Mouse (Mus musculus): ENCODE data around the gene Pigm. TPM values are rescaled to one million over a fixed set of nuclear protein-coding genes. Genes with fewer than 3 reads are reported as not detected.

Gene Pigm
- polyA plus RNA-seq, 1 experiment from 2014 or later: 6.6 TPM

GRCm38 (mm10) chr1:172349916-172350812 lies 26.2 kb upstream of the Pigm start:
- no peak for TF ChIP-seq CTCF (IDR thresholded peaks at IDR 0.05)
- no peak for DNase-seq (ENCODE audit: low read depth, low spot score)
- peak; percentile 65 for ATAC-seq
- ChIA-PET CTCF (no interaction called here), POLR2A (interaction anchor here (0.6 kb wide), 2 partner anchors 11 to 33 kb away, joined by 3 read pairs; no protein-coding TSS in a partner anchor)
- in situ Hi-C loops (cut with MboI; ENCODE audit: low pct_unique_long_range_greater_than_20kb): loop anchor here (25.0 kb wide), 2 partner anchors 313 to 513 kb away; partner anchors contain the start of genes Cd84 and Vangl2
- peaks cover 11% of the 10 kb centered on the region for H3K27me3 ChIP-seq

DNA sequence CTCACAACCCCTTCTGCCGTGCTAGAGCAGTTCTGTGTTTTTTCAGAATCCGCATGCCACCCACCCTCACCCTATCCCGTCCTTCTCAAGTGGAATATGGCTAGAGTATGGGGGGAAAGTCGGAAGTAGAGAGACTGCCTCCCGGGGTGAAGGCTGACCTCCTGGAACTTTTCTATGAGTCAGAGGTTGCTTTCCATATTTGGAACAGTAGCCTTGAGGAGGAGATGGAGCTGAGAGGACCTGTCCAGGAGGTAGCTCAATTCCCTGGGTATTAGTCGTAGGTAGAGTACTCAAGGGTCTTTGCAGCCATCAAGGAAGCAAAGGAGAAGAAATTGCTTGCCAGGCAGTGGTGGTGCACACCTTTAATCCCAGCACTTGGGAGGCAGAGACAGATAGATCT lies 24.3 kb upstream of the Pigm start:
- TF ChIP-seq CTCF (IDR thresholded peaks at IDR 0.05): no peak
- POLR2A ChIA-PET: no interaction called here
- H3K27me3 ChIP-seq: peaks cover 7% of the 10 kb centered on the region
- DNase-seq (ENCODE audit: low read depth, low spot score) (no peak), ATAC-seq (no peak)
- in situ Hi-C loops (cut with MboI; ENCODE audit: low pct_unique_long_range_greater_than_20kb): no loop called here
- CTCF ChIA-PET: interaction anchor here (0.9 kb wide), 1 partner anchor 13 kb away, joined by 3 read pairs; no protein-coding TSS in a partner anchor

GRCm38 (mm10) chr1:172352453-172352852 lies 23.9 kb upstream of the Pigm start:
- DNase-seq (ENCODE audit: low read depth, low spot score) (no peak), ATAC-seq (no peak)
- ChIA-PET POLR2A (no interaction called here), CTCF (no interaction called here)
- no peak for TF ChIP-seq CTCF (IDR thresholded peaks at IDR 0.05)
- in situ Hi-C loops (cut with MboI; ENCODE audit: low pct_unique_long_range_greater_than_20kb): no loop called here
- peaks cover 7% of the 10 kb centered on the region for H3K27me3 ChIP-seq

DNA sequence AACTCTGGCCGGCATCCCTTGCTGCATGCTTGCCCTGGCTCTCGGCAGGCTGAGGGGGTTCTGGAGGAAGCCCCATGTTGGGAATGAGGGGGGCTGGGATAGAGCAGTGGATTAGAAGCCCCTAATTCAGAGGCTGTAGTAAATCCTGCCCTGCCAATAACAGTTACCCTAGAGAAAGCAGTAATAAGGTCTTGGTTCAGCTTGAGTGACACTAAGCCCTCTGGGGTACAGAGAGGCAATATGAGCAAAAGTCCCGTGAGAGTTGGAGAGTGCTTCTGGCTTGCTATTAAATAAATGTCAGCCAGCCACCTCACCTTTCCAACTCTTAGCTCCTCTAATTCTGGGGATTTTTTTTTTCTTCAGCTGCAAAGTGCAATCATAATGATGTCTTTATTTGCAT lies 21.0 kb upstream of the Pigm start:
- POLR2A ChIA-PET: no interaction called here
- H3K27me3 ChIP-seq: peaks cover 18% of the 10 kb centered on the region
- CTCF ChIA-PET: interaction anchor here (2.1 kb wide), 1 partner anchor 31 kb away, joined by 6 read pairs; no protein-coding TSS in a partner anchor
- no peak for TF ChIP-seq CTCF (IDR thresholded peaks at IDR 0.05)
- no peak for DNase-seq (ENCODE audit: low read depth, low spot score)
- no peak for ATAC-seq
- in situ Hi-C loops (cut with MboI; ENCODE audit: low pct_unique_long_range_greater_than_20kb): no loop called here

- POLR2A ChIA-PET: interaction anchor here (0.7 kb wide), 1 partner anchor 9 kb away, joined by 3 read pairs; no protein-coding TSS in a partner anchor
- no peak for DNase-seq (ENCODE audit: low read depth, low spot score)
- peak; percentile 94 for TF ChIP-seq CTCF (IDR thresholded peaks at IDR 0.05)
- in situ Hi-C loops (cut with MboI; ENCODE audit: low pct_unique_long_range_greater_than_20kb): no loop called here
- peaks cover 21% of the 10 kb centered on the region for H3K27me3 ChIP-seq
- CTCF ChIA-PET: interaction anchor here (0.9 to 1.4 kb wide), 9 partner anchors 11 to 318 kb away, joined by 3 to 5 read pairs (median 3); no protein-coding TSS in a partner anchor
- peak; percentile 67 for ATAC-seq
Measured at GRCm38 (mm10) chr1:172357550-172357949, 18.8 kb upstream of the Pigm start.

GRCm38 (mm10) chr1:172358341-172358740 lies 18.0 kb upstream of the Pigm start:
- ChIA-PET POLR2A (no interaction called here), CTCF (interaction anchor here (1.0 to 1.4 kb wide), 5 partner anchors 11 to 311 kb away, joined by 3 to 5 read pairs (median 3); no protein-coding TSS in a partner anchor)
- H3K27me3 ChIP-seq: peaks cover 21% of the 10 kb centered on the region

GRCm38 (mm10) chr1:172364684-172365083 lies 11.7 kb upstream of the Pigm start:
- ChIA-PET POLR2A (no interaction called here), CTCF (interaction anchor here (1.1 to 2.8 kb wide), 6 partner anchors 8 to 40 kb away, joined by 3 to 10 read pairs (median 4); no protein-coding TSS in a partner anchor)
- no peak for DNase-seq (ENCODE audit: low read depth, low spot score)
- peak; percentile 89 for ATAC-seq
- TF ChIP-seq CTCF (IDR thresholded peaks at IDR 0.05): peak; percentile 89
- peaks cover 10% of the 10 kb centered on the region for H3K27me3 ChIP-seq
- in situ Hi-C loops (cut with MboI; ENCODE audit: low pct_unique_long_range_greater_than_20kb): loop anchor here (5.0 kb wide), 1 partner anchor 37 kb away; the partner anchor contains the start of gene Kcnj9

More at GRCm38 (mm10) chr1:172358341-172358740, 18.0 kb upstream of the Pigm start:
- in situ Hi-C loops (cut with MboI; ENCODE audit: low pct_unique_long_range_greater_than_20kb): no loop called here
- TF ChIP-seq CTCF (IDR thresholded peaks at IDR 0.05): no peak
- ATAC-seq (no peak), DNase-seq (ENCODE audit: low read depth, low spot score) (no peak)

DNA sequence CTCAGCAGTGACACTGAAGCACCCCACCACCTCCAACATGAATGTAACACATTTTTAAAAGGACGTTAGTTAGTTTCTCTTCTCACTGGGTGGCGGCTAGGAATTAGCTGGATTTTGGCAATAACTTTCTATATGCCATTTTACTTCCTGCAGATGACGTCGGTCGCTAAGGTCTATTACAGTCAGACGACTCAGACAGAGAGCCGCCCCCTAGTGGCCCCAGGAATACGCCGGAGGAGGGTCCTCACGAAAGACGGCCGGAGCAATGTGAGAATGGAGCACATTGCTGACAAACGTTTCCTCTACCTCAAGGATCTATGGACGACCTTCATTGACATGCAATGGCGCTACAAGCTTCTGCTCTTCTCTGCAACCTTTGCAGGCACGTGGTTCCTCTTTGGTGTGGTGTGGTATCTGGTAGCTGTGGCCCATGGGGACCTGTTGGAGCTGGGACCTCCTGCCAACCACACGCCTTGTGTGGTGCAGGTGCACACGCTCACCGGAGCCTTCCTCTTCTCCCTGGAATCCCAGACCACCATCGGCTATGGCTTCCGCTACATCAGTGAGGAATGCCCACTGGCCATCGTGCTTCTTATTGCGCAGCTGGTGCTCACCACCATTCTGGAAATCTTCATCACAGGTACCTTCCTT lies 7.5 kb upstream of the Pigm start:
- POLR2A ChIA-PET: no interaction called here
- TF ChIP-seq CTCF (IDR thresholded peaks at IDR 0.05): no peak
- no peak for ATAC-seq
- CTCF ChIA-PET: interaction anchor here (0.9 to 1.8 kb wide), 2 partner anchors 11 to 55 kb away, joined by 3 to 5 read pairs; no protein-coding TSS in a partner anchor
- H3K27me3 ChIP-seq: no peaks in the 10 kb centered on the region
- no peak for DNase-seq (ENCODE audit: low read depth, low spot score)
- in situ Hi-C loops (cut with MboI; ENCODE audit: low pct_unique_long_range_greater_than_20kb): loop anchor here (5.0 kb wide), 1 partner anchor 42 kb away; the partner anchor contains the start of gene Kcnj9

GRCm38 (mm10) chr1:172376758-172377458 lies 562 bp downstream of the Pigm start:
- in situ Hi-C loops (cut with MboI; ENCODE audit: low pct_unique_long_range_greater_than_20kb): no loop called here
- ChIA-PET POLR2A (interaction anchor here (0.9 kb wide), 1 partner anchor 31 kb away, joined by 3 read pairs; no protein-coding TSS in a partner anchor), CTCF (no interaction called here)
- TF ChIP-seq CTCF (IDR thresholded peaks at IDR 0.05): no peak
- no peaks in the 10 kb centered on the region for H3K27me3 ChIP-seq
- ATAC-seq (peak; percentile 18), DNase-seq (ENCODE audit: low read depth, low spot score) (no peak)

DNA sequence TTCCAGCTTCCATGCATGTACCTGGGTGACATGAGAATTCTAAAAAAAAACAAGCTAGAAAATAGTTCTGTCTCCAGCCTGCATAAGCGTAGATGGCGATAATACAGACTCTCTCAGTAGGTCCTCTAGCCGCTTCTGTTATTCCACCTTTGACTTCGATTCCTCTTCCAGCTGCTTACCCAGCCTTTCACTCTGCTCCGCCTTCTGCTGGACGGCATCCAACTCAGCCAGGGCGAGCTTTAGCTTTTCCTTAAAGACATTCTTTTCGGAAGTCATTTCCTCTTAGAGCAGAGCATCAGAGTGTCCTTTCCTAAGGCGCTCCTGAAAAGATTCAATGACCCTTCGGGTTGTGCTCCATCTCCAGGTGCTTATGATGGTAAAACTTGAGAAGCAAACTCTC lies 3.7 kb downstream of the Pigm start:
- TF ChIP-seq CTCF (IDR thresholded peaks at IDR 0.05): no peak
- no peaks in the 10 kb centered on the region for H3K27me3 ChIP-seq
- DNase-seq (ENCODE audit: low read depth, low spot score) (no peak), ATAC-seq (no peak)
- ChIA-PET CTCF (interaction anchor here (1.7 to 2.7 kb wide), 2 partner anchors 12 to 29 kb away, joined by 3 to 7 read pairs; no protein-coding TSS in a partner anchor), POLR2A (no interaction called here)
- in situ Hi-C loops (cut with MboI; ENCODE audit: low pct_unique_long_range_greater_than_20kb): no loop called here

Measured in Patski (cell line).